Mouse (Mus musculus) bone marrow, adult 2 months (tissue): ENCODE results near the gene Nell1. TPM values are rescaled to one million over a fixed set of nuclear protein-coding genes. Genes with fewer than 3 reads are reported as not detected.

Experiments
- H3K27ac ChIP-seq: fragments of 200-500 bp; 2 replicates; pipeline ENCODE4 v1.5.1; 2012; ENCODE audit warnings: low read depth, mild to moderate bottlenecking, control low read depth, inconsistent platforms, low read length; ENCODE audit not compliant: control insufficient read depth, poor library complexity, insufficient read depth
- H3K4me1 ChIP-seq: fragments of 200-500 bp; 2 replicates; pipeline ENCODE4 v1.6.1; 2011; ENCODE audit warnings: low read length; ENCODE audit not compliant: control insufficient read depth, insufficient read depth
- H3K4me3 ChIP-seq: fragments of 200-500 bp; replicated peaks from 2 replicates; pipeline ENCODE3; 2011; ENCODE audit warnings: mild to moderate bottlenecking, low read depth, low read length, control low read depth; ENCODE audit not compliant: control insufficient read depth
- CTCF ChIP-seq: fragments of 200-500 bp; IDR thresholded peaks from 2 replicates; pipeline ENCODE4 v1.5.1; 2011; ENCODE audit warnings: low read length, control low read depth; ENCODE audit not compliant: control insufficient read depth, insufficient read depth
- POLR2A ChIP-seq: fragments of 200-500 bp; IDR thresholded peaks from 2 replicates; pipeline ENCODE4 v1.6.1; 2011; ENCODE audit warnings: low read depth, mild to moderate bottlenecking, control low read depth, low read length, borderline replicate concordance; ENCODE audit not compliant: control insufficient read depth
- WGBS: fragments of 180-500 bp; shearing (Covaris S2); methylation state at CpG from one replicate; pipeline ENCODE4 v1.1.7; 2018; 5-methylcytosine and 5-hydroxymethylcytosine counted together
- polyA plus RNA-seq: library from polyadenylated mRNA; stranded (reverse); fragments of >200 nt; gene quantifications from 2 replicates; pipeline ENCODE4 v1.2.4, GENCODE M21; 2011; ENCODE audit warnings: low replicate concordance; ENCODE audit not compliant: missing spikeins, insufficient read depth, insufficient read length

Nell1 gene
- polyA plus RNA-seq, 1 experiment, result not detected

DNA sequence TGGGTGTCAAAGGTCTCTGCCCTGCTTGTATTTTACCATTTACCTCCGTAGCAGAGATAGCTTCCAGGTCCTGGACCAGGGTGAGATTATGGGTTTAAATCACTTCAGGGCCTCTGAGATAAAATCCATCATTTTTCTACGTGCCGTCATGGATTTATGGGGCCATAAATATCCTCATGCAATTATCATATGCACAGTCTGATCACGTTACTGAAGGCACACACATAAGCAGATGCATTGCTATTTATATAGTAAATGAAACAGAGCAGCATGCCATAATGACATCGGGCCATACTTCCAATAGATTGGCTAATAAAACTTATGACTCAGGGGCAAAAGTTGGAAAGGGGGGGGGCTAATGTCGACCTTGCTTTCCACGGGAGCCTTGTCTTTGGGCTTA, 19.8 kb upstream of the Nell1 start:
- H3K27ac ChIP-seq, result no peak overlapping the region
- no peak overlapping the region for H3K4me3 ChIP-seq
- 74% methylated on average over 7 of the region's 7 CpGs for WGBS
- H3K4me1 ChIP-seq, result no peaks in the 10 kb centered on the region
- TF ChIP-seq CTCF, result no peak
- no peak for TF ChIP-seq POLR2A

DNA sequence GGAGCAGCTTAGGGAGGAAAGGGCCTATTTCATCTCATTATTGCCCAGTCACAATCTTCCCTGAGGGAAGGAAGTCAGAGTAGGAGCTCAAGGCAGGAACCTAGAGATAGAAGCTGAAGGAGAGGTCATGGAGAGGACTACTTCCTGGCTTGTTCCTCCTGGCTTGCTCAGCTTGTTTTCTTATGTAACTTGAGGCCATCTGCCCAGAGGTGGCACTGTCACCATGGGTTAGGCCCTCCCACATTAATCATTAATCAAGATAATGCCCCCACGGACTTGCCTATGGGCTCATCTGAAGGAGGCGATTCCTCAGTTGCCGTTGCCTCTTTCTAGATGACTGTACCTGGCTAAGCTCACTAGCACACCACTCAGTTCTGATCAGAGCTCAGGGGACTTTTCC, 17.5 kb upstream of the Nell1 start:
- no peak overlapping the region for H3K4me3 ChIP-seq
- no peak overlapping the region for H3K27ac ChIP-seq
- WGBS, result 70% methylated on average over 3 of the region's 3 CpGs
- H3K4me1 ChIP-seq, result no peaks in the 10 kb centered on the region
- TF ChIP-seq POLR2A, result no peak
- no peak for TF ChIP-seq CTCF

DNA sequence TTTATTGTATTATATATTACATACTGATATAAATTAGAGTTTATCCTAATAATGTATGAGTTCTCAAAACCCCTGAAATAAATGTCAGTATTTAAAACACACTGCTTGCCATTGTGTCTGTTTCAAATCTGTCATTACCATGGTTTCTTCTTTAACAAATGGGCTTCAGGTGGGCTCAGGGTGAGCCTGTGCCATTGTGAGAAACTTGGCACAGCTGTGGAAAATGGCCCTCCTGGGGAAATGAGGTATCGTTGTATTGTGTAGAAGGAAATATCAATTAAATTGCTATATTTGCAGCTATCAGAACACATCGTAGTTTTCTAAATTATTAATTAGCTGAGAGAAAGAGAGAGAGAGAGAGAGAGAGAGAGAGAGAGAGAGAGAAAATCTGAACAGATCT, 10.9 kb upstream of the Nell1 start:
- 90% methylated on average over 2 of the region's 2 CpGs for WGBS

DNA sequence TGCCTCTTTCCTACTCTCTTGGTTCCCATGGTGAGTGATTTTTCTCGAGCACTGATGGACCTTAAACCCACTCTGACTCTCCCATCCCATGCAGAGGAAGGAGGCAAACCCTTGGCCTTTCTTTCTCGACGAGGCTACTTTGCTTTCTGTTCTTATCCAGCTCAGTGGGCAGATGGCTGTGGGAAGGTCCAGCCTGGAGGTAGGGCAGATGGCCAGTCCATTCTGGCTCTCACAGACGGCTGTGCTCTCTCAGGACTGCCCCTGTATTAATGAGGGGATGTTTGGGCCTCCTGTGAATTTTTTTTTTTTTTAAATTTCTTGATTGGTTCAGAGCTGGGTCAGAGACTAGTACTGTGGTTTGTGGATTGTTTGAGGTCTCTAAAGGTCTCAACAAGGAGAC, 5.1 kb upstream of the Nell1 start:
- Histone ChIP-seq H3K27ac (no peak overlapping the region; the same call in 1 of the 2 replicates), H3K4me3 (no peak overlapping the region), H3K4me1 (no peaks in the 10 kb centered on the region)
- 46% methylated on average over 4 of the region's 4 CpGs for WGBS
- TF ChIP-seq POLR2A (no peak), CTCF (no peak)

More for the DNA sequence above, 10.9 kb upstream of the Nell1 start:
- H3K4me1 ChIP-seq, result no peaks in the 10 kb centered on the region
- H3K4me3 ChIP-seq, result no peak overlapping the region
- no peak for TF ChIP-seq POLR2A
- no peak for TF ChIP-seq CTCF
- H3K27ac ChIP-seq, result no peak overlapping the region

DNA sequence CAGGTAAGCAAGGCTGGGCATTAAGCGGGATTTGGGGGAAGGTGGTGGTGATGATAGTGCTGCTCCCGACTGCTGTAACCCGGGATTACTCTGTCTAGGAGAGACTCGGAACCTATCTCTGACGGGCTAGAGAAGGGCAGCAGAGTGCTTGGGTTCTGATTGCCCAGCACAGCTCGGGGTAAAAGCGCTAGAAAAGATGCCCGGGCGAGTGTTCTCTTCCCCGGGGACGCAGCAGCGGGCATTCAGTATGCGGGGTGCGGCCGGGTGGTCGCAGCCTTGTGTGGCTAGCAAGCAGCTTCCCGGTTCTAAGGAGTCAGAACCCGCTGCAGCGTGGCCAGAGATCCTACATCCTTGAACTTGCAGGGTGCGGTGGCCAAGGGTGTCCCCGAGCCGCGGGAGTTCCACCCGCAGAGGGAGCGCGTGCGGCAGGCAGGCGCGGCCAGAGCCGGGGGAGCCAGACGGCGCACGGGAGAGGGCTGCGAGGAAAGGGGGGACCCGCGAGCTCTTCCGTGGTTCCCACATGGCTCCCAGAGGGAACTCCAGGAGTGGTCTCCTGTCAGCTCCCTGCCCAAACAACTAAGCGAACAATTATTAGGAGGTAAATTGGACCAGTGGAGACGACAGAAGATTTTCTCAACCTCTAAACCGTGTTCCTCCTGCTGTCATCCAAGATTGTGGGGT, 917 bp downstream of the Nell1 start:
- Histone ChIP-seq H3K4me1 (no peaks in the 10 kb centered on the region), H3K4me3 (no peak overlapping the region), H3K27ac (no peak overlapping the region)
- WGBS, result 5% methylated on average over 40 of the region's 40 CpGs
- TF ChIP-seq CTCF (no peak), POLR2A (no peak)

DNA sequence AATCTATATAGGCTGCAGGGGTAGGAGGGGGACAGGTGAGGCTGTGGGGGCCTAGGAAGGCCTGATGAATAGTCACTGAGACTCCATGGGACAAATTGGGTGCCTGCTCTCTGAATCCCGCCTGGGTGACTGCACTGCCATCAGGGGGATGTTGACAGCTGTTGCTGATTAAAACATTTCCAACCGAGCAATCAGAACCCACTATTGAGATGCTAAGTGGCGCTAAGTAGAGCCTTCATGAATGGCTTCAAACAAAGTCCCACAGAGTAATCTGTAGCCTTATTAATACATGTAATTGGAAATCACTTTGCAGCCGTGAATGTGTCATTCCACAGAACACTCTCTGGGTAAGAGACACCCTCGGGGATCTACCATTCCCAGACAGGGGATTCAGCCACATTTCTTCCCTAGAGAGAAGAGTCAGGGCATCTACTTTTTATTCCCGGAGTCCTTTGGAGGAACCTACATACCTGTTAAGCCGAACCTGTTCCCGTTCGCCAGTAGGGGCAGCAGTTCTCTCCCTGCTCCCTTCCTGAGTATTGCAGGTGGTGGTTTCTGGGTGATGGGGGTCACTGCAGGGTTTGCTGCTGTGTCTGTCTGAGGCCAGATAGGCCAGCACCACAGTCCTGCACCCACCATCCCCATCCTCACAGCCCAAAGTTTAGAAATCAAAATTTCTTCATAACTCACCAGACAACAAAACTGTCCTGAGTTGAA, 7.0 kb downstream of the Nell1 start:
- 24% methylated on average over 9 of the region's 9 CpGs for WGBS
- Histone ChIP-seq H3K4me1 (no peaks in the 10 kb centered on the region), H3K4me3 (no peak overlapping the region), H3K27ac (no peak overlapping the region)
- TF ChIP-seq CTCF, result no peak

DNA sequence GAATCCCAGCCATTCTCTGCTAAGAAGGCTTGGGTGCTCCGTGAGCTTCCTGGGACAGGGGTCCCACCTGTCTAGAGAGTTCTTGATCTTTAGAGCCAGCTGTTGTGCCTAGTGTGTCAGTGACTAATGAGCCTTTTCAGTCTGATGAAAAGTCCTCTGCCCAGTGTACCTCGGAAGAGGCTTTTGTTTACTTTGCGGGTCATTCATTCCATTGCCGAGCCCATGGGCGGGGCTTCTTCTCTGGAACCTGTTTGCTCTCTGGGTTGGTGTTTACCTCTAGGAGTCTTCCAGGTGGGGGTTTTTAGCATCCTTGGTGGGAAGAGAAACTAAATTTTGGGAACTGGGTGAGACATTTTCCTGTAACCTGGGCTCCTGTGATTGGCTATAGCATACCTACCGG, 10.0 kb downstream of the Nell1 start:
- no peak overlapping the region for H3K27ac ChIP-seq
- TF ChIP-seq CTCF, result no peak
- TF ChIP-seq POLR2A, result no peak
- WGBS, result 47% methylated on average over 6 of the region's 6 CpGs
- no peak overlapping the region for H3K4me3 ChIP-seq
- no peaks in the 10 kb centered on the region for H3K4me1 ChIP-seq

DNA sequence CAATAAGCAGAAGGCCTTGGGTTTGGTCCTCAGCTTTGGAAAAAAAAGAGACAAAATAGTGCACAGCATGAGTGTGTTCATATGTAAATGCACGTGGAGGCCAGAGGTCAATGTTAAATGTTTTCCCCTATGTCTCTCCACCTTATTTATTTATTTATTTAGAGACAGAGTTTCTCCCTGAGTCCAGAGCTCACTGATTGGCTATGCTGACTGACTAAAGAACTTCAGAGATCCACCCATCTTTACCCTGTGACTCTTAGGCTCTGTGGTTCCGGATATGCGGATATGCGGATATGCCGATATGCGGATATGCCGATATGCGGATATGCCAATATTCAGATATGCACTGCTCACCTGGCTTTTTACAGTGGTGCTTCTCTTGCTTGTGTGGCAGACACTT, 11.3 kb downstream of the Nell1 start:
- TF ChIP-seq POLR2A, result no peak
- no peak for TF ChIP-seq CTCF
- 87% methylated on average over 8 of the region's 8 CpGs for WGBS
- Histone ChIP-seq H3K4me3 (no peak overlapping the region), H3K4me1 (no peaks in the 10 kb centered on the region), H3K27ac (no peak overlapping the region)

DNA sequence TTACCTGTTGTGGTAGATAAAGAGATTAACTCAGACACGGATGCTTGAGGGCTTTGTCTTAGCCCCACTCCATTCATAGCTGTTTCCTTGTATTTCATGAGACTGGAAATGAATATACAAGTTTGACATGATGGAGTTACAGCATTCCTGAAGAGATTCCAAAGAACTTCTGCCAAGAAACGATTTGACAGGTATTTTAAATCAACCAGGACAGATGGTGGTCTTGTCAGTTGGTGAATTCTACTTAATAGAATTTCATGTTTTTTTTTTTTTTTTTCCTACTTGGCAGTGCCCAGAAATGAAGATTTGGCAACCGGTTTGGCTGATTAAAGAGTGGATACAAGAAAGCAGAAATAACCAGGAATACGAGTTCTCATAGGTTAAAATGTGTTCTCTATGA, 24.7 kb downstream of the Nell1 start:
- Histone ChIP-seq H3K4me1 (no peaks in the 10 kb centered on the region), H3K4me3 (no peak overlapping the region), H3K27ac (no peak overlapping the region)
- TF ChIP-seq POLR2A, result no peak
- TF ChIP-seq CTCF, result no peak
- 57% methylated on average over 4 of the region's 4 CpGs for WGBS
